Mouse (Mus musculus) activated CD4-positive, CD25-positive, alpha-beta regulatory T cell, adult 4 months (primary cell): Measurements from ENCODE around the gene Cdc45. TPM values are rescaled to one million over a fixed set of nuclear protein-coding genes. Genes with fewer than 3 reads are reported as not detected.

Source experiments
- polyA plus RNA-seq, 2 experiments: library from polyadenylated mRNA; unstranded; fragments of 100-300 nt; shearing (Covaris generic); gene quantifications; one replicate each; pipeline ENCODE4 v1.2.1; 2017

Cdc45 gene
- polyA plus RNA-seq, 2 experiments from 2014 or later, result 12.2 to 15.1 TPM

Other genes starting within 250 kb of the Cdc45 start
- not detected for gene Tbx1, start 221.3 kb downstream of the Cdc45 start, polyA plus RNA-seq
- not detected for gene Gp1bb, start 189.6 kb downstream of the Cdc45 start, polyA plus RNA-seq
- not detected for gene Gm49601, start 185.6 kb downstream of the Cdc45 start, polyA plus RNA-seq
- under 1 TPM; 0.28 to 0.51 TPM for gene Sept5, start 182.0 kb downstream of the Cdc45 start, polyA plus RNA-seq
- gene Cldn5, start 35.1 kb downstream of the Cdc45 start, polyA plus RNA-seq, result not detected
- 100 to 1,000 TPM; 126 to 139 TPM for gene Ufd1, start 208 bp downstream of the Cdc45 start, polyA plus RNA-seq
- 100 to 1,000 TPM in 1 of 2 experiments, 10 to 100 TPM in 1; 78.3 to 102 TPM for gene 2510002D24Rik, start 24.6 kb upstream of the Cdc45 start, polyA plus RNA-seq
- not detected for gene Gm28539, start 24.6 kb upstream of the Cdc45 start, polyA plus RNA-seq
- gene Mrpl40, start 64.9 kb upstream of the Cdc45 start, polyA plus RNA-seq, result 10 to 100 TPM; 87.6 to 94.5 TPM
- 10 to 100 TPM in 1 of 2 experiments, 1 to 10 TPM in 1; 9.0 to 10.4 TPM for gene Hira, start 65.0 kb upstream of the Cdc45 start, polyA plus RNA-seq